Mouse (Mus musculus) testis, adult 2 months (tissue): ENCODE measurements at regions not wholly inside any gene's neighbourhood (a gene's known extent, or its start where the extent isn't known, plus 50 kb on each side); places are given as distances from the start of the nearest gene placed in this dataset.

Experiments
- H3K27ac ChIP-seq: fragments of 200-500 bp; 2 replicates; pipeline ENCODE4 v1.5.1; 2012; ENCODE audit warnings: low read depth, low read length; ENCODE audit not compliant: control insufficient read depth, insufficient read depth
- H3K27me3 ChIP-seq: fragments of 200-500 bp; 2 replicates; pipeline ENCODE4 v1.6.1; 2012; ENCODE audit warnings: mild to moderate bottlenecking, low read length, moderate library complexity; ENCODE audit not compliant: control insufficient read depth, insufficient read depth
- H3K36me3 ChIP-seq: fragments of 200-500 bp; 2 replicates; pipeline ENCODE4 v1.6.1; 2012; ENCODE audit warnings: mild to moderate bottlenecking, low read length; ENCODE audit not compliant: control insufficient read depth, insufficient read depth
- H3K4me1 ChIP-seq: fragments of 200-500 bp; 2 replicates; pipeline ENCODE4 v1.6.1; 2012; ENCODE audit warnings: low read length; ENCODE audit not compliant: control insufficient read depth, insufficient read depth
- H3K4me3 ChIP-seq: fragments of 200-500 bp; 2 replicates; pipeline ENCODE4 v1.5.1; 2012; ENCODE audit warnings: low read depth, mild to moderate bottlenecking, low read length, moderate library complexity, mixed read lengths; ENCODE audit not compliant: control insufficient read depth
- CTCF ChIP-seq: fragments of 200-500 bp; IDR thresholded peaks from 2 replicates; pipeline ENCODE4 v1.5.1; 2012; ENCODE audit warnings: low read depth, mild to moderate bottlenecking, inconsistent platforms, low read length, moderate library complexity; ENCODE audit not compliant: control insufficient read depth, insufficient read depth, insufficient replicate concordance
- POLR2A ChIP-seq: fragments of 200-500 bp; IDR thresholded peaks from 2 replicates; pipeline ENCODE4 v1.6.1; 2012; ENCODE audit warnings: low read depth, mild to moderate bottlenecking, inconsistent platforms, low read length, moderate library complexity; ENCODE audit not compliant: control insufficient read depth

DNA sequence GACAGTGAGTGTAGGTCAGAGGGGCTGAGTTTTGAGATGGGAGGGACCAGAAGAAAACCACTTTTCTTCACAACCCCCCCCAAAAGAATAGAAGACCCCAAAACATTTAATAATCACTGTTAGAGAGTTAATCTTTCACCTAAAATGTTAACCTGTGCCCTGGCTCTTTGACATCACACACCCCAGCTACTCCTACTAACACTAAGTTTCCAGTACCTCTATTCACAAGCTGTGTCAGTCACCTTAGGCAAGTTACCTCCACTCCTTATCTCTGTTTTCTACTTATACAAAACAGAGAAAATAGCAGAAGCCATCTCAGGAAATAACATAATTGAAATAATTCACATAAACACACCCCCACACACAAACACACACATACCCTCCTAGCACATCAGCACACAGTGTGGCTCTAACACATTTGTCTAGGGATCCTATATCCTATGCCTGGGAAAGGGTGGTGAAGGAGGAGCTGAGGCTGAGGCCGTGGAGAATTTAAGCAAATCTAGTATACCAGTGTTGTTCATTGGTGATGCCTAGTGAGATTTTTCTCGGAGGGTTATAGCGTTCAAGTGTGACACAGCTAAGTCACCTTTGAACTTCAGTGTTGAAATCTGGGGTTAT lies 134.5 kb upstream of the Erbb4 start:
- H3K4me3 ChIP-seq: no peak overlapping the region
- H3K4me1 ChIP-seq: peaks cover 3% of the 10 kb centered on the region
- TF ChIP-seq CTCF (no peak), POLR2A (no peak)
- no peaks in the 10 kb centered on the region for H3K36me3 ChIP-seq
- H3K27ac ChIP-seq: no peak overlapping the region
- H3K27me3 ChIP-seq: no peaks in the 10 kb centered on the region

DNA sequence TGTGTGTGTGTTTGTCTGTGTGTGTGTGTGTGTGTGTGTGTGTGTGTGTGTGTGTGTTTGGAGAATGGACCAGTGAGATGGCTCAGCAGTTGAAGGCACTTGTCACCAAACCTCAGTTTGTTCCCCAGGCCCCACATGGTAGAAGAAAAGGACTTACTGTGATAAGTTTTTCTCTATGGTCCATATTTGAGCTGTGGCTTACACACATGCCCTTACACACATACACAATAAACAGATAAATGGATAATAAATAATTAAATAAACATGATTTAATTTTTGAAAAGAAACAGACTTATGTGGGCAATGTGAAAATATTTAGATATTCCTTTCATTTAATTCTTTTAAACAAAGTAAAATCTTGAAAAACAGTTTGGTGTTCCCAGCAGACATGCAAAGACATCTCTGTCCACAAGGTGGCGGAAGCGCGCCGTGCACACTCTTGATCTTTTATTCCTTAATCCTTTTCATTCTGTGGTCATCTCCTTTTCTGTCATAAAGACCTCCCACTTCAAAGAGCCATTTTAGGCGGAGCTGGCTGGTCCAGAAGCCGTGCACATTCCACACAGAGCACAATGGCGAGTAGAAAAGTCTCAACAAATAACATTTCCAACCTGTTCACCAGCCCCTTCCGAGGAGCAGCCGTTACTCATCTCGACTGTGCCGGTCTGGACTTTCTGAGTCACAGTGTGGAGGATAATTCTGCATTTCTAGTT lies 133.8 kb upstream of the Erbb4 start:
- Histone ChIP-seq H3K36me3 (no peaks in the 10 kb centered on the region), H3K4me1 (peaks cover 3% of the 10 kb centered on the region), H3K4me3 (peak overlapping the region; percentile 49), H3K27ac (no peak overlapping the region), H3K27me3 (no peaks in the 10 kb centered on the region)
- TF ChIP-seq CTCF (peak; percentile 80; the same call in 1 of the 2 replicates), POLR2A (no peak)

DNA sequence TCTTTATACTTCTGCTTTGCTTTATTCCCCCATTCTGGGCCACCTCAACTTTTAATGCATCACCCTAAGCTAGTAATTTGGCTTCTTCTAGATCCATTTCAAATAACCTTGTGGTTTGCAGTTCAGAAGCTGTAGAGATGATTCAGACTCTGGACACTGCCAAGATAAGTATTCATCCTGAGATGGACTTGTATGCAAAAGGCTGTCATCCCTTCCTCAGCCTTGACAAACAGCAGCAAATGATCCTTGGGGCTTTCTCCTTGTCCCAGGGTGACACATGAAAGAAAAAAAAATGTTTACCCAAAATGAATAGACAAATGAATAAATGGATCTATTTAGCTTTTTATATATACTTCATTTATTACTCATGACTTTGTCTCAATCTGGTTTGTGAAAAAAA lies 120.0 kb upstream of the Erbb4 start:
- TF ChIP-seq POLR2A: no peak
- TF ChIP-seq CTCF: no peak

DNA sequence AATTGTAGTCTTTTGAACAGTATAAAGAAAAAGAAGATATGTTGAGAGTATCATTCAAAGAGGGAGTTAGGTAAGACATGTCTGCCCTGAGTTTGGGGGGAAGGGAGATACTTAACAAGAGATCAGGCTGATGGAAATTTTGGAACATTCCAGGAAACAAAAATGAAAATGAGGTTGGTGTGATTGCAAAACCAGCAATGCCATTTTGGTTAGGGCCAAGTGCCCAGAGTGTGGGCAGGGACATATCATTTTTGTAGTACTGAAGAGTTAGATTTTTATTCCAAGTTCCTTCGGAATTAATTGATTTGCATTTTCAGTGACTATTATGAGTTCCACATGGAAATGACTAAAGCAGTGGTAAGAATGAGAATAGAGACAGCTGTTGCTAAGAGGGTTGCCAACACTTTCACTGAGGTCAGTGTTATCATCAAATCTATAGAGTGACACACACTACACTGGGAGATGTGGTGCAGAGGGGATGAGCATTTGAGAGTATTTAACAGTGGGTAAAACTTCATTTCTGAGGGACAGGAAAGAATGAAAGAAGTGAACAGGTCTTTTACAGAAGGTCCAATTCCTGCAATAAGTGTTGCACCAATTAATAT lies 105.1 kb upstream of the Erbb4 start:
- TF ChIP-seq POLR2A: no peak
- TF ChIP-seq CTCF: no peak
- H3K36me3 ChIP-seq: no peaks in the 10 kb centered on the region
- H3K4me1 ChIP-seq: no peaks in the 10 kb centered on the region
- H3K27ac ChIP-seq: no peak overlapping the region
- H3K27me3 ChIP-seq: no peaks in the 10 kb centered on the region
- no peak overlapping the region for H3K4me3 ChIP-seq

More for the DNA sequence above, 120.0 kb upstream of the Erbb4 start:
- Histone ChIP-seq H3K36me3 (no peaks in the 10 kb centered on the region), H3K27ac (no peak overlapping the region), H3K4me1 (no peaks in the 10 kb centered on the region), H3K4me3 (no peak overlapping the region), H3K27me3 (no peaks in the 10 kb centered on the region)

DNA sequence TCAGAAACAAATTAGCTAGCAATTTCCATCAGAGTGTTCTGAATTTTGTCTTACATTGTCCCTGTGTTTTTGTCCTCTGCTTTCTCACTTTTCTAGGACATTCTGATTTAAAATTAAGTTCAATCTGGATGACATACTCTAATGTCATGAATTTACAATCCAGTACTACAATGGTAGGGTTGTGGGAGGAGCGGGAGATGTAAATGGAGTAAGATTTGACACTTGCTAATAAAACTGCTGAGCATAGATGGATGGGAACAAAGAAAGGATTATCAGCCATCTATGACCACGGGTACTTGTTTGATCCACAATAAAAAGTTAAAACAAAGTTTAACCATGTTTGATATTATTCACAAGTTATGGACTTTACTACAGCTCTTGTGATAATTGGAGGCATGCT lies 94.9 kb upstream of the Erbb4 start:
- H3K4me1 ChIP-seq: no peaks in the 10 kb centered on the region
- no peak overlapping the region for H3K27ac ChIP-seq
- no peaks in the 10 kb centered on the region for H3K27me3 ChIP-seq
- H3K4me3 ChIP-seq: no peak overlapping the region
- no peaks in the 10 kb centered on the region for H3K36me3 ChIP-seq
- TF ChIP-seq POLR2A (no peak), CTCF (no peak)

DNA sequence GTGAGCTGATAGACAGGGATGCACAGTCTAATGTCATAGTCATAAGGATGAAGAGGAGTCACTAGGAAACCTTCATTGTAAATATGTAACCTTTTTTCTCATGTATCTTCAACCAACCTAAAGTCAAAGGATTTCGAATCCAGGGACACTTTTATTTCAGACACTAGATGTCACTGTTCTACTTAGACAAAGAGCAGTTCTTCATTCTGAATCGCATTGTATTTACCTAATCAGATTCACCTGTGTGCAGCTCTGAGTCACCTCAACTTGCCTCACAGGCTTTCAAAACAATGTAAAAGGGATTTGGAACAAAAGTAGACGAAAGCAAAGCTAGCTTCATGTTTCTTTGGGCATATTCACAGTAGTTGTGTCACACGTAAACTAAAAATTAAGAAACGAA lies 57.3 kb upstream of the Erbb4 start:
- no peak overlapping the region for H3K27ac ChIP-seq

More for the DNA sequence above, 57.3 kb upstream of the Erbb4 start:
- Histone ChIP-seq H3K4me3 (no peak overlapping the region), H3K27me3 (no peaks in the 10 kb centered on the region), H3K4me1 (no peaks in the 10 kb centered on the region), H3K36me3 (no peaks in the 10 kb centered on the region)
- TF ChIP-seq POLR2A (no peak), CTCF (no peak)
